Mouse (Mus musculus): ENCODE data around the gene Aldh1l1. TPM values are rescaled to one million over a fixed set of nuclear protein-coding genes. Genes with fewer than 3 reads are reported as not detected.
"Not testable (repeated sequence)": the region's sequence is repeated elsewhere in the genome, so short reads cannot be mapped to it uniquely, and the experiment has no call there.

The Aldh1l1 gene
- polyA plus RNA-seq, 1 experiment from 2014 or later = 2.2 TPM

DNA sequence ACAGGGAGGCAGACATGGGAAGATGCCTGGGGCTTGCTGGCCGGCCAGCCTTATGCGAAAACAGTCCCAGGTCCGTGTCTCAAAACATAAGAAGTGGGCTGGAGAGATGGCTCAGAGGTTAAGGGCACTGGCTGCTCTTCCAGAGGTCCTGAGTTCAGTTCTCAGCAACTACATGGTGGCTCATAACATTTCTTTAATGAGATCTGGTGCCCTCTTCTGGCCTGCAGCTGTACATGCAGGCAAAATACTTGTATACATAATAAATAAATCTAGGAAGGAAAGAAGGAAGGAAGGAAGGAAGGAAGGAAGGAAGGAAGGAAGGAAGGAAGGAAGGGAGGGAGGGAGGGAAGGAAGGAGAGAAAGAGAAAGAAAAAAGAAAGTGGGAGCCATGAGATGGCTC is 146.3 kb downstream of the Aldh1l1 start:
- not testable (repeated sequence) for ATAC-seq (ENCODE audit: low read depth); DNase-seq (ENCODE audit: low spot score)
- 63% methylated on average over 3 of the region's 3 CpGs for WGBS

DNA sequence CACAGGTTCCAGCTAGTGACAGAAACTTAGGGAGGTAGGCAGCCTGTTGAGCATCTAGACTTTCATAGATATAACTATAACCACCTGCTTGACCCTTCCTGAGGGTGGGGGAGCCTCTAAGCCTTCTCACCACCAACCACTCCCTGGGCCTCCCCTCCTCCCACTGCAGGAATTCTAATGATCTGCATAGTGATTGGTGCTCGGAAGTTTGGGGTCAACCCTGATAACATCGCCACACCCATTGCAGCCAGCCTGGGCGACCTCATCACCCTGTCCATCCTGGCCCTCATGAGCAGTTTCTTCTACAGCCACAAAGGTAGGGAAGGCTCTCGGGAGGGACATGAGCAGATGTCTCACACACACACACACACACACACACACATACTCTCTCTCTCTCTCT is 148.9 kb downstream of the Aldh1l1 start:
- ATAC-seq (ENCODE audit: low read depth) = no peak
- no peak overlapping the region for H3K27ac ChIP-seq (replicated peaks; ENCODE audit: low read depth, low read length)
- H3K9me3 ChIP-seq (ENCODE audit: control insufficient read depth, low read length) = no peaks in the 10 kb centered on the region
- H3K4me3 ChIP-seq (ENCODE audit: low read depth, low read length) = no peak overlapping the region
- no peaks in the 10 kb centered on the region for H3K4me1 ChIP-seq (ENCODE audit: control insufficient read depth, insufficient read depth, low read length)
- 44% methylated on average over 3 of the region's 4 CpGs for WGBS
- no peaks in the 10 kb centered on the region for H3K27me3 ChIP-seq (replicated peaks; ENCODE audit: control insufficient read depth, insufficient read depth, low read length)
- no peaks in the 10 kb centered on the region for H3K36me3 ChIP-seq (ENCODE audit: control insufficient read depth, insufficient read depth, low read length)
- no peak for DNase-seq (ENCODE audit: low spot score)
- H3K9ac ChIP-seq (ENCODE audit: low read depth, low read length) = no peak overlapping the region
- H3K4me2 ChIP-seq (ENCODE audit: low read depth, low read length) = no peak overlapping the region

More for the DNA sequence above, 146.3 kb downstream of the Aldh1l1 start:
- H3K4me1 ChIP-seq (ENCODE audit: control insufficient read depth, insufficient read depth, low read length); H3K27ac ChIP-seq (replicated peaks; ENCODE audit: low read depth, low read length); H3K36me3 ChIP-seq (ENCODE audit: control insufficient read depth, insufficient read depth, low read length); H3K9me3 ChIP-seq (ENCODE audit: control insufficient read depth, low read length); H3K4me2 ChIP-seq (ENCODE audit: low read depth, low read length); H3K27me3 ChIP-seq (replicated peaks; ENCODE audit: control insufficient read depth, insufficient read depth, low read length); H3K4me3 ChIP-seq (ENCODE audit: low read depth, low read length); H3K9ac ChIP-seq (ENCODE audit: low read depth, low read length): not testable (repeated sequence)

DNA sequence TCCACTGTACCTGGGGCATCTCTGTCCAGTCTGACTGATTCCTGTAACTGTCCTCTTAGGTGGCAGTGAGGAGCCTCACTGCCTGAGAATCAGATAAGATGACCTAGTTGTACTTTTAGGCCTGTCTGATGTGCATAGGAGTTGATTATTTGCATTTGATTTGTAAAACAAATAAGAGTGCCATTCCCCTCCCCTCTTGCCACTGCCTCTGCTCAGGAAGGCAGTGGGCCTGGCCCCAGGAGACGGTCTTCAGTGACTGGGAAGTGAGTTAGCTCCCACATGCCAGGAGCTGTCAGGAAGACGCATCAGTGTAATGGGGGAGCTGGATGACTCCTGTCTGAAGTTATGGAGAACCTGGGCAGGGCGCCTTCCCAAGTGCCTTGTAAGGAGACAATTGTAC is 149.4 kb downstream of the Aldh1l1 start:
- Histone ChIP-seq H3K27me3 (replicated peaks; ENCODE audit: control insufficient read depth, insufficient read depth, low read length) (no peaks in the 10 kb centered on the region), H3K4me2 (ENCODE audit: low read depth, low read length) (no peak overlapping the region), H3K9ac (ENCODE audit: low read depth, low read length) (no peak overlapping the region), H3K4me1 (ENCODE audit: control insufficient read depth, insufficient read depth, low read length) (no peaks in the 10 kb centered on the region), H3K36me3 (ENCODE audit: control insufficient read depth, insufficient read depth, low read length) (no peaks in the 10 kb centered on the region), H3K27ac (replicated peaks; ENCODE audit: low read depth, low read length) (no peak overlapping the region), H3K4me3 (ENCODE audit: low read depth, low read length) (no peak overlapping the region), H3K9me3 (ENCODE audit: control insufficient read depth, low read length) (no peaks in the 10 kb centered on the region)
- ATAC-seq (ENCODE audit: low read depth) (no peak), DNase-seq (ENCODE audit: low spot score) (no peak)
- WGBS = 51% methylated on average over 3 of the region's 3 CpGs

DNA sequence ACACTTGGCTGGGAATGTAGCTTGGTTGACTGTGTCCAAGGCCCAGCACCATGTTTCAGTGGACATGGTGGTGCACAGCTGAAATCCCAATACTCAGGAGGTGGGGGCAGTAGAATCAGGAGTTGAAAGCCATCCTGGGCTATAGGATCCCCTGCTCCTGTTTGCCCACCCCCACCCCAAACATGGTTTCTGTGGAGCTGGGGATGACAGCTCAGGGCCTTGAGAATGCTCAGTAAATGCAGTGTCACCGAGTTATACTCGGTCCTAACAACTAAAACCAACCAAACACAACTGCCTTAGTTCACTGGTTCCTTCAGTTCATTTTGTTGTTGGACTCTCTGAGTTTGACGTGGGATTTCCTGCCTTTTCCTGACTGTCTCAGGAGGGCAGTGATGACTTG is 156.8 kb downstream of the Aldh1l1 start:
- no peaks in the 10 kb centered on the region for H3K27me3 ChIP-seq (replicated peaks; ENCODE audit: control insufficient read depth, insufficient read depth, low read length)
- no peak overlapping the region for H3K9ac ChIP-seq (ENCODE audit: low read depth, low read length)
- H3K9me3 ChIP-seq (ENCODE audit: control insufficient read depth, low read length) = no peaks in the 10 kb centered on the region
- no peaks in the 10 kb centered on the region for H3K36me3 ChIP-seq (ENCODE audit: control insufficient read depth, insufficient read depth, low read length)
- no peak for ATAC-seq (ENCODE audit: low read depth)
- no peaks in the 10 kb centered on the region for H3K4me1 ChIP-seq (ENCODE audit: control insufficient read depth, insufficient read depth, low read length)
- H3K4me3 ChIP-seq (ENCODE audit: low read depth, low read length) = no peak overlapping the region
- no peak overlapping the region for H3K4me2 ChIP-seq (ENCODE audit: low read depth, low read length)
- H3K27ac ChIP-seq (replicated peaks; ENCODE audit: low read depth, low read length) = no peak overlapping the region
- WGBS = 77% methylated on average over 3 of the region's 3 CpGs
- DNase-seq (ENCODE audit: low spot score) = no peak

DNA sequence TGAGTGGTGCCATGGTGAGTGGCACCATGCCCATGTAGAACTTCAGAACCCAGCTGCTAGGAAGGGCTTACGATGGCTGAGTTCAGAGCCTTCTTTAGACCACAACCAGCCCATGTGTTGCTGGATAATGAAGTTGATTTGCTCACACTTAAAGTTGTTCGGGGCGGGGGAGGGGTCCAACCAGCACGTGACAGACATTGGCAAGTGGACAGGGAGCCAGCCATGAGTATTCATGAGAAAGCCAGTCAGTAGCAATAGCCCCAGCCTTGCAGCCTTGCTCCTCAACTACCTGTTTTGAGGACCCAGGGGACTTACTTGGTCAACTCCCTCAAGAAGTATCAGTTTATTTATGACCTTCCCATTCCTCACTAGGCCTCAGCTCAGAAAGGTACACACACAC is 158.7 kb downstream of the Aldh1l1 start:
- ATAC-seq (ENCODE audit: low read depth) (no peak), DNase-seq (ENCODE audit: low spot score) (no peak)
- no peak overlapping the region for H3K4me2 ChIP-seq (ENCODE audit: low read depth, low read length)
- no peaks in the 10 kb centered on the region for H3K4me1 ChIP-seq (ENCODE audit: control insufficient read depth, insufficient read depth, low read length)
- no peak overlapping the region for H3K27ac ChIP-seq (replicated peaks; ENCODE audit: low read depth, low read length)
- no peaks in the 10 kb centered on the region for H3K9me3 ChIP-seq (ENCODE audit: control insufficient read depth, low read length)
- WGBS = 70% methylated on average over 4 of the region's 4 CpGs
- no peak overlapping the region for H3K9ac ChIP-seq (ENCODE audit: low read depth, low read length)
- no peaks in the 10 kb centered on the region for H3K27me3 ChIP-seq (replicated peaks; ENCODE audit: control insufficient read depth, insufficient read depth, low read length)
- H3K36me3 ChIP-seq (ENCODE audit: control insufficient read depth, insufficient read depth, low read length) = no peaks in the 10 kb centered on the region
- no peak overlapping the region for H3K4me3 ChIP-seq (ENCODE audit: low read depth, low read length)

DNA sequence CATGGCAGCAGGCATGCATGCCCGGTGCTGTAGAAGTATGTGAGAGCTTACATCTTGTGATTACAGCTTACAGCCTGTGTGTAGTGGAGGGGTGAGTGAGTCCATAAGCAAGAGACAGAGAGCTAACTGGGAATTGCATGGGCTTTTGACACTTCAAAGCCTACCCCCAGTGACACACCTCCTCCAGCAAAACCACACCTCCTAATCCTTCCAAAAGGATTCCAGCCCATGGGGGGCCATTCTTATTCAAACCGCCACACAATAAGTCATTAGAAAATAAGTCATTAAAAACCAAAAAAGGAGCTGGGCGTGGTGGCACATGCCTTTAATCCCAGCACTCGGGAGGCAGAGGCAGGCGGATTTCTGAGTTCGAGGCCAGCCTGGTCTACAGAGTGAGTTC is 162.2 kb downstream of the Aldh1l1 start:
- no peaks in the 10 kb centered on the region for H3K36me3 ChIP-seq (ENCODE audit: control insufficient read depth, insufficient read depth, low read length)
- H3K27ac ChIP-seq (replicated peaks; ENCODE audit: low read depth, low read length) = no peak overlapping the region
- DNase-seq (ENCODE audit: low spot score) (no peak), ATAC-seq (ENCODE audit: low read depth) (no peak)
- no peak overlapping the region for H3K4me3 ChIP-seq (ENCODE audit: low read depth, low read length)
- no peaks in the 10 kb centered on the region for H3K4me1 ChIP-seq (ENCODE audit: control insufficient read depth, insufficient read depth, low read length)
- no peak overlapping the region for H3K4me2 ChIP-seq (ENCODE audit: low read depth, low read length)
- no peaks in the 10 kb centered on the region for H3K27me3 ChIP-seq (replicated peaks; ENCODE audit: control insufficient read depth, insufficient read depth, low read length)
- WGBS = 89% methylated on average over 6 of the region's 6 CpGs
- no peak overlapping the region for H3K9ac ChIP-seq (ENCODE audit: low read depth, low read length)
- no peaks in the 10 kb centered on the region for H3K9me3 ChIP-seq (ENCODE audit: control insufficient read depth, low read length)

DNA sequence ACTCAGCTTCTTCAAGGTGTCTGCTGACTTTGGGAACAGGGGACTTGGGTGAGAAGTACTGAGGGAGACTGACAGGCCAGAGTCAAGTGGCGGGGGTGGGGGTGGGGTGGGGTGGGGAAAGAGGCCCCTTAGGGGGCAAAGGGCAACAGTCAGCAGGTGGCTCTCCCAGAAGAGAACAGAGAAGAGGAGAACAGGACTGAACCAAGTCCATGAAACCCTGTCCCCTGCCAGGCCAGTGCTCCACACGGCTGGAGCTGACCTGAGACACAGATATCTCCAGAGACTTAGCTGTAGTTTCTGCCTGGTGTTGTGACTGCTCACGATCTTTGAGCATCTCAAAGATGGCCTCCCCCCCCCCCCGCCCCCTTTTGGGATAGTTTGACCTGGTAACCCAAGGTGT is 163.1 kb downstream of the Aldh1l1 start:
- H3K4me3 ChIP-seq (ENCODE audit: low read depth, low read length) = no peak overlapping the region
- no peaks in the 10 kb centered on the region for H3K4me1 ChIP-seq (ENCODE audit: control insufficient read depth, insufficient read depth, low read length)
- no peaks in the 10 kb centered on the region for H3K9me3 ChIP-seq (ENCODE audit: control insufficient read depth, low read length)
- H3K4me2 ChIP-seq (ENCODE audit: low read depth, low read length) = no peak overlapping the region
- H3K27me3 ChIP-seq (replicated peaks; ENCODE audit: control insufficient read depth, insufficient read depth, low read length) = no peaks in the 10 kb centered on the region
- 51% methylated on average over 3 of the region's 4 CpGs for WGBS
- no peaks in the 10 kb centered on the region for H3K36me3 ChIP-seq (ENCODE audit: control insufficient read depth, insufficient read depth, low read length)
- H3K27ac ChIP-seq (replicated peaks; ENCODE audit: low read depth, low read length) = no peak overlapping the region
- no peak overlapping the region for H3K9ac ChIP-seq (ENCODE audit: low read depth, low read length)
- ATAC-seq (ENCODE audit: low read depth) (no peak), DNase-seq (ENCODE audit: low spot score) (no peak)

Other genes with a start within 250 kb of the Aldh1l1 start
- gene Vmn1r54, start 240.1 kb upstream of the Aldh1l1 start, polyA plus RNA-seq (2014; fragmentation: Nextera tagmentation; extraction: Ambion mirVana) = not detected in 2 replicates
- gene BC048671, start 185.2 kb upstream of the Aldh1l1 start, polyA plus RNA-seq (2014; fragmentation: Nextera tagmentation; extraction: Ambion mirVana) = not detected in 2 replicates
- 3.1 and 6.4 TPM in 2 replicates for gene Chst13, start 161.2 kb upstream of the Aldh1l1 start, polyA plus RNA-seq (2014; fragmentation: Nextera tagmentation; extraction: Ambion mirVana)
- 0.11 TPM in 1 of 2 replicates, not detected in the other for gene Uroc1, start 153.1 kb upstream of the Aldh1l1 start, polyA plus RNA-seq (2014; fragmentation: Nextera tagmentation; extraction: Ambion mirVana)
- 11.9 and 12.9 TPM in 2 replicates for gene Zxdc, start 116.9 kb upstream of the Aldh1l1 start, polyA plus RNA-seq (2014; fragmentation: Nextera tagmentation; extraction: Ambion mirVana)
- gene Cfap100, start 57.6 kb upstream of the Aldh1l1 start, polyA plus RNA-seq (2014; fragmentation: Nextera tagmentation; extraction: Ambion mirVana) = 0.62 and 0.65 TPM in 2 replicates
- gene Klf15, start 23.9 kb upstream of the Aldh1l1 start, polyA plus RNA-seq (2014; fragmentation: Nextera tagmentation; extraction: Ambion mirVana) = 7.0 and 8.4 TPM in 2 replicates
- gene Slc41a3, start 118.3 kb downstream of the Aldh1l1 start, polyA plus RNA-seq (2014; fragmentation: Nextera tagmentation; extraction: Ambion mirVana) = 5.4 and 7.2 TPM in 2 replicates